Comparison of ENCODE assay signal across 7 mouse cellular contexts in genomic region chr5:89882091-89882734, GRCm38 (mm10). TPM values are rescaled to one million over a fixed set of nuclear protein-coding genes. Genes with fewer than 3 reads are reported as not detected.
A peak's percentile ranks its signal among the peaks of the same experiment; 100 is the strongest.
DNase-seq lines count a peak whose midpoint lies in the region; ATAC-seq and TF ChIP-seq lines count a peak whose summit lies in the region.

No protein-coding gene starts in this region.

- no peak for TF ChIP-seq CTCF in kidney, adult 2 months (conservative IDR thresholded peaks at IDR 0.05; ENCODE audit: insufficient read depth, insufficient read length, low read depth, low read length)

- ATAC-seq in embryonic facial prominence, embryonic 14.5 days (ENCODE audit: low read depth): peak; percentile 60
- peak; percentile 73 for ATAC-seq in limb, embryonic 12.5 days (ENCODE audit: insufficient number of reproducible peaks, insufficient read depth, low FRiP score, low TSS enrichment, low read depth)
- peak; percentile 53 for ATAC-seq in midbrain, embryonic 13.5 days

- peaks cover 7% of the 10 kb centered on the region; the same call in 1 of the 2 replicates for H3K4me1 ChIP-seq in embryonic facial prominence, embryonic 14.5 days (ENCODE audit: control insufficient read depth, insufficient read depth, low read length)
- no peaks in the 10 kb centered on the region for H3K4me1 ChIP-seq in kidney, adult 2 months (ENCODE audit: control insufficient read depth, insufficient read depth, low read length)
- H3K4me1 ChIP-seq in limb, embryonic 12.5 days (replicated peaks): peaks cover 12% of the 10 kb centered on the region
- peaks cover 20% of the 10 kb centered on the region for H3K4me1 ChIP-seq in midbrain, embryonic 13.5 days (replicated peaks)

- 0 out of 2 replicates have a peak, but pooled peaks cover 5% of the 10 kb centered on the region for H3K9me3 ChIP-seq in embryonic facial prominence, embryonic 14.5 days (ENCODE audit: control insufficient read depth, low read length)
- H3K9me3 ChIP-seq in limb, embryonic 12.5 days: peaks cover 7% of the 10 kb centered on the region; the same call in 1 of the 2 replicates
- peaks cover 5% of the 10 kb centered on the region; the same call in 1 of the 2 replicates for H3K9me3 ChIP-seq in midbrain, embryonic 13.5 days

- peak overlapping the region; percentile 74 for H3K4me3 ChIP-seq in embryonic facial prominence, embryonic 14.5 days (ENCODE audit: low read depth, low read length)
- peak overlapping the region; percentile 71 for H3K4me3 ChIP-seq in kidney, adult 2 months (ENCODE audit: insufficient read depth, low read depth, low read length)
- peak overlapping the region; percentile 64 for H3K4me3 ChIP-seq in limb, embryonic 12.5 days (replicated peaks)
- peak overlapping the region; percentile 76 for H3K4me3 ChIP-seq in midbrain, embryonic 13.5 days (replicated peaks)

- no peaks in the 10 kb centered on the region for H3K36me3 ChIP-seq in embryonic facial prominence, embryonic 14.5 days (ENCODE audit: control insufficient read depth, insufficient read depth, low read length)
- H3K36me3 ChIP-seq in kidney, adult 2 months (ENCODE audit: control insufficient read depth, insufficient read depth, low read length): no peaks in the 10 kb centered on the region
- H3K36me3 ChIP-seq in limb, embryonic 12.5 days: peaks cover 4% of the 10 kb centered on the region; the same call in 1 of the 2 replicates
- H3K36me3 ChIP-seq in midbrain, embryonic 13.5 days: no peaks in the 10 kb centered on the region

- peak; percentile 63 for DNase-seq in brain, adult 2 months (ENCODE audit: low read depth, low spot score)
- peak; percentile 73 for DNase-seq in embryonic facial prominence, embryonic 14.5 days (ENCODE audit: low spot score)
- DNase-seq in heart, adult 9 months (ENCODE audit: low spot score in 2 of 2): peak; percentile 69 to 79
- DNase-seq in kidney, adult 2 months: peak; percentile 69
- peak; percentile 25 to 40 for DNase-seq in spleen, postnatal 10 days (ENCODE audit: low spot score in 2 of 2)

- WGBS in embryonic facial prominence, embryonic 14.5 days: under 1% methylated on average over 31 of the region's 35 CpGs
- WGBS in kidney, adult 2 months: under 1% methylated on average over 35 of the region's 35 CpGs
- under 1% methylated on average over 35 of the region's 35 CpGs for WGBS in limb, embryonic 12.5 days
- WGBS in midbrain, embryonic 13.5 days: 0% methylated on average over 35 of the region's 35 CpGs

- no peak for TF ChIP-seq POLR2A in kidney, adult 2 months (IDR thresholded peaks at IDR 0.05; ENCODE audit: low read depth, low read length)

- H3K4me2 ChIP-seq in embryonic facial prominence, embryonic 14.5 days (ENCODE audit: low read depth, low read length): peak overlapping the region; percentile 99
- peak overlapping the region; percentile 100 for H3K4me2 ChIP-seq in limb, embryonic 12.5 days
- peak overlapping the region; percentile 100 for H3K4me2 ChIP-seq in midbrain, embryonic 13.5 days (replicated peaks)

- H3K27ac ChIP-seq in embryonic facial prominence, embryonic 14.5 days (replicated peaks; ENCODE audit: low read depth, low read length): peak overlapping the region; percentile 78; the same call in 1 of the 2 replicates
- H3K27ac ChIP-seq in kidney, adult 2 months (ENCODE audit: insufficient read depth, low read depth, low read length): no peak overlapping the region
- H3K27ac ChIP-seq in limb, embryonic 12.5 days: peak overlapping the region; percentile 35; the same call in 1 of the 2 replicates
- no peak overlapping the region for H3K27ac ChIP-seq in midbrain, embryonic 13.5 days

- H3K9ac ChIP-seq in embryonic facial prominence, embryonic 14.5 days (ENCODE audit: low read depth, low read length): peak overlapping the region; percentile 80
- peak overlapping the region; percentile 76 for H3K9ac ChIP-seq in limb, embryonic 12.5 days (replicated peaks)
- H3K9ac ChIP-seq in midbrain, embryonic 13.5 days (replicated peaks): peak overlapping the region; percentile 77

- H3K27me3 ChIP-seq in embryonic facial prominence, embryonic 14.5 days (replicated peaks; ENCODE audit: control insufficient read depth, insufficient read depth, low read length): no peaks in the 10 kb centered on the region
- H3K27me3 ChIP-seq in kidney, adult 2 months (replicated peaks; ENCODE audit: control insufficient read depth, insufficient read depth, low read length): 0 out of 2 replicates have a peak, but pooled peaks cover 1% of the 10 kb centered on the region
- H3K27me3 ChIP-seq in limb, embryonic 12.5 days: no peaks in the 10 kb centered on the region
- H3K27me3 ChIP-seq in midbrain, embryonic 13.5 days: 0 out of 2 replicates have a peak, but pooled peaks cover 5% of the 10 kb centered on the region

RNA-seq across cellular contexts. Expression of gene Adamts3, which starts 0.9 kb away (rescaled TPM):
- polyA plus RNA-seq in embryonic facial prominence, embryonic 14.5 days (2014; fragmentation: Nextera tagmentation; extraction: Ambion mirVana): 5.6 and 6.5 TPM in 2 replicates
- polyA plus RNA-seq in kidney, adult 2 months (2012; rRNA removed): 0.26 and 0.39 TPM in 2 replicates
- 4.5 and 5.5 TPM in 2 replicates for polyA plus RNA-seq in limb, embryonic 12.5 days (2016; fragmentation: Nextera tagmentation; extraction: Ambion mirVana)
- 2.4 and 3.2 TPM in 2 replicates for polyA plus RNA-seq in midbrain, embryonic 13.5 days (2015; fragmentation: Nextera tagmentation; extraction: Ambion mirVana)

Comparison
In these comparisons a context has a peak if more than half of its experiments do, and no peak if none do; other contexts are left out.
1. H3K27ac ChIP-seq: peak in embryonic facial prominence, embryonic 14.5 days (single experiment) and limb, embryonic 12.5 days (single experiment); none in kidney, adult 2 months (single experiment) and midbrain, embryonic 13.5 days (single experiment).
2. Peak in every context shown above with its lines, with median percentiles within 50 percentile points of each other: DNase-seq, ATAC-seq, H3K4me2 ChIP-seq, H3K4me3 ChIP-seq and H3K9ac ChIP-seq.